Mouse (Mus musculus) thymus, postnatal 25 days (tissue): ENCODE data around the gene Mtrex.

Source experiments
- DNase-seq: peaks from one replicate; pipeline ENCODE4 v3.0.0; 2022

Mtrex gene

DNA sequence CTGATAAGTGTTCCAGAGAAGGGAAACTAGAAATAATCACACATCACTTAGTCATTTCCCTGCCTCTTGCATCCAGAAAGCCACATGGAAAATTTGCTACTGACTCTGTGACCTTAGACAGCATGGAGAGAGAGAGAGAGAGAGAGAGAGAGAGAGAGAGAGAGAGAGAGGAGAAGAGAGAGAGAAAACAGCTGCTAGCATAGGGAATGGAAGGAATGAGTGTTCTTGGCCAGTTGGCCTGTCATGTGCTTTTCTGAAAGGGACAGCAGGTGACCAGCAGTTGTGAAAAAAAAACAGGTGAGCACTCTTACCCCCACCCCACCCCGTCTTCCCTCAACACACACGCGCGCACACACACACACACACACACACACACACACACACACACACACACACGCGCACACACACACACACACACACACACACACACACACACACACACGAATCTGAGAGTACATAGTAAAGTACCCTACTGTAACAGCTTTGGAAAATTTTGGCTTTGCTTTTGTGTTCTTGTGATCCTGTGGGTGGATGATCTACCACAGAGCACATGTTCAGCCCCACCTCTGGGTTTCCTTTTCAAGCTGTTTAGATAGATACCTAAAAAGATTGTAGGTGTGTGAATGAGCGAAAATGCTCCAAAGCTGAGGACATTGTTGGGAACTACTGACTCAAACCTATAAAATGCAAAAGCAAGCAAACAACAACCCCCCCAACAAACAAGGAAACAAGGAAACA lies 103.1 kb downstream of the Mtrex start:
- no peak for DNase-seq

DNA sequence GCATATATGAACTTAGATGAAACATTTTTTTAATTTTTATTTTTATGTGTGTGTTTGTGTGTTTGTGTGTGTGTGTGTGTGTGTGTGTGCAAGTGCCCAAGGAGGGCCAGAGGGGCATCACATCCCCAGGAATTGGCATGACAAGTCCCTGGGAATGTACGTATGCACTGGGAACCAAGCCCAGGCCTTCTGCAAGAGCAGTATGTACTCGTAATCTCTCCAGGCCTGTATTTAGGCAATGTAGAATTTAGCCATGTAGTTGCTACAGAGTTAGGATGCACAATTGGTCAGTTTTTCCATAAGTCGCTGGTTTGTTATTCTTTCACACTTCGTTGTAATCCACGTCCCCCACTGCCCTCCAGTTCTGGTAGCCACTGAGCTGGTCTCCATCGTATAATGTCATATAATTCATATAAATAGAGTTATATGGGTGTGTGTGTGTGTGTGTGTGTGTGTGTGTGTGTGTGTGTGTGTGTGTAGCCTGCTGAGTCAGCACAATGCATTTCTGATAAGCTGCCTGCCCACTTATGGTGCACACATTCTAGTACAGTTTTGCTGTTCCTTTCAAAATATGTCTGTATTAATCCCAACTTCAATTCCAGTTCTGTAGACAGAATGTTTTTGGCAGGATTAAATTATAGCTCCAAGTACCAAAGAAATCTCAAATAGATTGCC lies 103.8 kb downstream of the Mtrex start:
- DNase-seq = no peak

DNA sequence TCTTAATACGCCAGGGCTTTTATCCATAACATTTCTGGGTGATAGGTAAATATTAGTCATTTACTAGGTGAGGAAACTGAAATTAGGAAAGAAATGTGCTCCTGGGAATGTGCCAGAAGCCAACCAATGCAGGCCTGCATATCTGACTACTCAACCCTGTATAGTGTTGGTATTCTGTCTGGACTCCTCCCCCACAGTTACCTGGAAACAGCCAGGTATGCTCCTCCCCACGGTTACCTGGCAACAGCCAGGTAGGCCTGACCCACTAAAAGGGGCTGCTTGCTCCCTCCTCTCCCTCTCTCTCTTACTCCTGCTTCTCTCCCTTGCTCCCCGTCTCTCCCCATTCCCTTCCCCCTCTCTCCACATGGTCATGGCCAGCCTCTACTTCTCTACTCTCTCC lies 104.8 kb downstream of the Mtrex start:
- no peak for DNase-seq

DNA sequence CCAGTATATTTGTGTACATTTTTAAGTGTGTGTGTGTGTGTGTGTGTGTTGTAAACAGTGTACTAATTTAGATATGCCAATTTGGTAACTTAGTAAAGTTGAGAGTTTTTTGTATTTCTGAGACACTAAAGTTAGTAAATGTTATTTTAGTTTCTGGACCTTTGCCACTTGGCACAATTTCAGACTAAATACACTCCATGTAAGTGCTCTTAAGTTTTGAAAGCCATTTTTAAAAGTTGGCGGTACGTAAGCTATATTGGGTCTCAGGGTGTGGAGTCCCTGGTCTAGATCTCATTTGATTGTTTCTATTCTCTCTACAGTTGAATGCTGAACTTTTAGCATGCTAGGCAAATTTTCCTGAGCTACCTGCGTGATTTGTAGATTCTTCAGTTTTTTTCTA lies 109.1 kb downstream of the Mtrex start:
- no peak for DNase-seq
